Mouse (Mus musculus): Measurements from ENCODE around the gene Suv39h1.
"Not testable (repeated sequence)": the region's sequence is repeated elsewhere in the genome, so short reads cannot be mapped to it uniquely, and the experiment has no call there.

Suv39h1 gene

GRCm38 (mm10) chrX:8074430-8075014, at the start of gene Suv39h1:
TSS of gene Suv39h1 (minus strand) at chrX:8074760.
- peak; percentile 97 for DNase-seq (ENCODE audit: extremely low read depth, insufficient read length, low spot score)

GRCm38 (mm10) chrX:8123821-8124470, 49.4 kb upstream of the Suv39h1 start:
- DNase-seq (ENCODE audit: extremely low read depth, insufficient read length, low spot score), result no peak

- DNase-seq (ENCODE audit: extremely low read depth, insufficient read length, low spot score), result no peak
Observed at GRCm38 (mm10) chrX:8117264-8117663, 42.7 kb upstream of the Suv39h1 start.

GRCm38 (mm10) chrX:8115275-8115674, 40.7 kb upstream of the Suv39h1 start:
- DNase-seq (ENCODE audit: extremely low read depth, insufficient read length, low spot score), result no peak

GRCm38 (mm10) chrX:8105019-8105418, 30.5 kb upstream of the Suv39h1 start:
- no peak for DNase-seq (ENCODE audit: extremely low read depth, insufficient read length, low spot score)

- no peak for DNase-seq (ENCODE audit: extremely low read depth, insufficient read length, low spot score)
Observed at GRCm38 (mm10) chrX:8102213-8102668, 27.7 kb upstream of the Suv39h1 start.

GRCm38 (mm10) chrX:8101017-8101416, 26.5 kb upstream of the Suv39h1 start:
- DNase-seq (ENCODE audit: extremely low read depth, insufficient read length, low spot score), result no peak

- no peak for DNase-seq (ENCODE audit: extremely low read depth, insufficient read length, low spot score)
Observed at GRCm38 (mm10) chrX:8099435-8099834, 24.9 kb upstream of the Suv39h1 start.

GRCm38 (mm10) chrX:8096787-8097242, 22.3 kb upstream of the Suv39h1 start:
- DNase-seq (ENCODE audit: extremely low read depth, insufficient read length, low spot score), result peak; percentile 91

GRCm38 (mm10) chrX:8096068-8096786, 21.7 kb upstream of the Suv39h1 start:
- not testable (repeated sequence) for DNase-seq (ENCODE audit: extremely low read depth, insufficient read length, low spot score)

- no peak for DNase-seq (ENCODE audit: extremely low read depth, insufficient read length, low spot score)
Observed at GRCm38 (mm10) chrX:8095546-8095945, 21.0 kb upstream of the Suv39h1 start.

- not testable (repeated sequence) for DNase-seq (ENCODE audit: extremely low read depth, insufficient read length, low spot score)
Observed at GRCm38 (mm10) chrX:8090954-8091347, 16.4 kb upstream of the Suv39h1 start.

- DNase-seq (ENCODE audit: extremely low read depth, insufficient read length, low spot score), result no peak
Observed at GRCm38 (mm10) chrX:8090346-8090953, 15.9 kb upstream of the Suv39h1 start, which contains the start of gene Was. TSS of gene Was (minus strand) at chrX:8090498.

GRCm38 (mm10) chrX:8089746-8090145, 15.2 kb upstream of the Suv39h1 start:
- DNase-seq (ENCODE audit: extremely low read depth, insufficient read length, low spot score), result no peak

- no peak for DNase-seq (ENCODE audit: extremely low read depth, insufficient read length, low spot score)
Observed at GRCm38 (mm10) chrX:8085611-8086010, 11.1 kb upstream of the Suv39h1 start.

GRCm38 (mm10) chrX:8084771-8085259, 10.3 kb upstream of the Suv39h1 start:
- peak; percentile 28 for DNase-seq (ENCODE audit: extremely low read depth, insufficient read length, low spot score)

GRCm38 (mm10) chrX:8075104-8075503, 544 bp upstream of the Suv39h1 start:
- DNase-seq (ENCODE audit: extremely low read depth, insufficient read length, low spot score), result no peak

- peak; percentile 66 for DNase-seq (ENCODE audit: extremely low read depth, insufficient read length, low spot score)
Observed at GRCm38 (mm10) chrX:8073881-8074429, 605 bp downstream of the Suv39h1 start.

GRCm38 (mm10) chrX:8069166-8069565, 5.4 kb downstream of the Suv39h1 start:
- DNase-seq (ENCODE audit: extremely low read depth, insufficient read length, low spot score), result no peak

GRCm38 (mm10) chrX:8051044-8051781, 23.3 kb downstream of the Suv39h1 start:
- DNase-seq (ENCODE audit: extremely low read depth, insufficient read length, low spot score), result not testable (repeated sequence)
